8 mouse cellular contexts compared by ENCODE assay signal in the genomic region with DNA sequence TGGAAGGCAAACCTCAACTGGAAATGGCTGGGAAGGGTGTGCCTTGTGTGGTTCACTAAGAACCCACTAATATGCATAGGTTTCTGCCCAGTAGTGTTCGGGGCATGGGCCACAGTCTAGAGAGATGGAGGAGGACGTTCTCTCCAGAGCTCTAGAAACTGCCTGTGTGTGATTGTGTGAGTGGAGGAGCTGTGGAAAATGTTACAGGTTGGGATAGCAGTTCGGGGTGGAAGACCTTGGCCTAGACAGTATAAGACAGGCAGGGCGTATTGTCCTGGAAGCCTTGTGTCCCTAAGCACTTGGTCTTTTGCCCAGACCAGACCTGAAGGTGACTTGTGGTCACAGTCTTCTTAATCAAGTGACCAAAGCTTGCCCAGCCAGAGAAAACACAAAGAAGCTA. TPM values are rescaled to one million over a fixed set of nuclear protein-coding genes. Genes with fewer than 3 reads are reported as not detected.
DNase-seq lines count a peak whose midpoint lies in the region; ATAC-seq and TF ChIP-seq lines count a peak whose summit lies in the region.

No protein-coding gene starts in this region.

- peaks cover 2% of the 10 kb centered on the region for H3K4me1 ChIP-seq in ES-Bruce4 (ENCODE audit: control insufficient read depth, insufficient read depth, low read length)
- peaks cover 62% of the 10 kb centered on the region for H3K4me1 ChIP-seq in heart, embryonic 15.5 days (replicated peaks)
- H3K4me1 ChIP-seq in liver, postnatal 0 days (ENCODE audit: insufficient read depth) = peaks cover 37% of the 10 kb centered on the region

- H3K9me3 ChIP-seq in ES-Bruce4 (replicated peaks; ENCODE audit: control insufficient read depth, insufficient read depth, low read length, poor library complexity, severe bottlenecking) = no peaks in the 10 kb centered on the region
- H3K9me3 ChIP-seq in heart, embryonic 15.5 days (replicated peaks) = no peaks in the 10 kb centered on the region
- H3K9me3 ChIP-seq in liver, postnatal 0 days (ENCODE audit: low read length) = no peaks in the 10 kb centered on the region

- H3K4me3 ChIP-seq in ES-Bruce4 (ENCODE audit: low read depth, low read length) = peak overlapping the region; percentile 90
- peak overlapping the region; percentile 73 for H3K4me3 ChIP-seq in heart, embryonic 15.5 days
- H3K4me3 ChIP-seq in liver, postnatal 0 days (ENCODE audit: low read depth, low read length) = peak overlapping the region; percentile 93

- DNase-seq in cerebellum, adult 9-11 months = peak; percentile 47
- no peak for DNase-seq in liver, postnatal 0 days
- DNase-seq in spleen, postnatal 4 days (ENCODE audit: low spot score in 2 of 2) = no peak
- no peak for DNase-seq in frontal cortex, postnatal 25 days (ENCODE audit: low spot score in 2 of 2)
- DNase-seq in lung, postnatal 10 days = no peak

- H3K4me2 ChIP-seq in heart, embryonic 15.5 days = peak overlapping the region; percentile 80
- H3K4me2 ChIP-seq in liver, postnatal 0 days (ENCODE audit: low read depth, low read length) = peak overlapping the region; percentile 72

- TF ChIP-seq EP300 in ES-Bruce4 (IDR thresholded peaks at IDR 0.05; ENCODE audit: insufficient read depth, low read depth, low read length) = no peak
- TF ChIP-seq EP300 in liver, postnatal 0 days (IDR thresholded peaks at IDR 0.05; ENCODE audit: low read depth) = no peak

- WGBS in heart, embryonic 15.5 days = 29% methylated on average over 4 of the region's 4 CpGs
- WGBS in liver, postnatal 0 days (ENCODE audit: insufficient replicate concordance) = 53% methylated on average over 4 of the region's 4 CpGs

- H3K27me3 ChIP-seq in ES-Bruce4 (ENCODE audit: control insufficient read depth, insufficient read depth, low read length, poor library complexity, severe bottlenecking) = no peaks in the 10 kb centered on the region
- H3K27me3 ChIP-seq in heart, embryonic 15.5 days = no peaks in the 10 kb centered on the region
- no peaks in the 10 kb centered on the region for H3K27me3 ChIP-seq in liver, postnatal 0 days (ENCODE audit: insufficient read depth, low read length)

- peak overlapping the region; percentile 73 for H3K27ac ChIP-seq in ES-Bruce4 (ENCODE audit: insufficient read depth, low read length)
- peak overlapping the region; percentile 96 for H3K27ac ChIP-seq in heart, embryonic 15.5 days
- H3K27ac ChIP-seq in liver, postnatal 0 days (ENCODE audit: low read depth) = 0 out of 2 replicates have a peak overlapping the region, but pooled peaks have one; percentile 99

- H3K9ac ChIP-seq in ES-Bruce4 (ENCODE audit: low read depth, poor library complexity, severe bottlenecking) = peak overlapping the region; percentile 98
- peak overlapping the region; percentile 80 for H3K9ac ChIP-seq in heart, embryonic 15.5 days
- H3K9ac ChIP-seq in liver, postnatal 0 days (replicated peaks) = peak overlapping the region; percentile 93

- no peak for TF ChIP-seq CTCF in ES-Bruce4 (IDR thresholded peaks at IDR 0.05; ENCODE audit: low read depth, low read length)
- no peak for TF ChIP-seq CTCF in liver, postnatal 0 days (IDR thresholded peaks at IDR 0.05; ENCODE audit: low read depth)

- ATAC-seq in cerebellum, adult (ENCODE audit: insufficient number of reproducible peaks, low FRiP score, low TSS enrichment) = no peak
- no peak for ATAC-seq in heart, embryonic 15.5 days (replicated peaks; ENCODE audit: insufficient number of reproducible peaks, insufficient read depth, low FRiP score, low read depth)
- no peak for ATAC-seq in liver, postnatal 0 days

- H3K36me3 ChIP-seq in ES-Bruce4 (ENCODE audit: control insufficient read depth, insufficient read depth, low read length, poor library complexity, severe bottlenecking) = peaks cover 57% of the 10 kb centered on the region
- peaks cover 51% of the 10 kb centered on the region for H3K36me3 ChIP-seq in heart, embryonic 15.5 days
- peaks cover 47% of the 10 kb centered on the region for H3K36me3 ChIP-seq in liver, postnatal 0 days (replicated peaks; ENCODE audit: insufficient read depth, low read length)

- no peak for TF ChIP-seq POLR2A in ES-Bruce4 (IDR thresholded peaks at IDR 0.05; ENCODE audit: insufficient read depth, low read length)

RNA-seq across cellular contexts. Expression of gene Hnrnpl, which starts 4.1 kb away (rescaled TPM):
- 633 and 662 TPM in 2 replicates for polyA plus RNA-seq in ES-Bruce4 (2011; ENCODE audit: insufficient read depth, insufficient read length, low read depth, missing spikeins)
- polyA plus RNA-seq in heart, embryonic 15.5 days (2015; fragmentation: Nextera tagmentation; extraction: Ambion mirVana) = 152 and 158 TPM in 2 replicates
- 82.0 and 88.6 TPM in 2 replicates for polyA plus RNA-seq in liver, postnatal 0 days (2015; fragmentation: Nextera tagmentation; extraction: Ambion mirVana)

RNA-seq across cellular contexts. Expression of gene Ech1, which starts 12.6 kb away (rescaled TPM):
- 41.3 and 53.0 TPM in 2 replicates for polyA plus RNA-seq in ES-Bruce4 (2011; ENCODE audit: insufficient read depth, insufficient read length, low read depth, missing spikeins)
- 224 and 234 TPM in 2 replicates for polyA plus RNA-seq in heart, embryonic 15.5 days (2015; fragmentation: Nextera tagmentation; extraction: Ambion mirVana)
- polyA plus RNA-seq in liver, postnatal 0 days (2015; fragmentation: Nextera tagmentation; extraction: Ambion mirVana) = 534 and 566 TPM in 2 replicates

RNA-seq across cellular contexts. Expression of gene Lgals4, which starts 21.2 kb away (rescaled TPM):
- 1.9 and 2.4 TPM in 2 replicates for polyA plus RNA-seq in ES-Bruce4 (2011; ENCODE audit: insufficient read depth, insufficient read length, low read depth, missing spikeins)
- 8.2 and 9.1 TPM in 2 replicates for polyA plus RNA-seq in heart, embryonic 15.5 days (2015; fragmentation: Nextera tagmentation; extraction: Ambion mirVana)
- 19.5 and 21.3 TPM in 2 replicates for polyA plus RNA-seq in liver, postnatal 0 days (2015; fragmentation: Nextera tagmentation; extraction: Ambion mirVana)

RNA-seq across cellular contexts. Expression of gene Rinl, which starts 23.7 kb away (rescaled TPM):
- 24.6 and 28.0 TPM in 2 replicates for polyA plus RNA-seq in ES-Bruce4 (2011; ENCODE audit: insufficient read depth, insufficient read length, low read depth, missing spikeins)
- 2.8 and 7.3 TPM in 2 replicates for polyA plus RNA-seq in heart, embryonic 15.5 days (2015; fragmentation: Nextera tagmentation; extraction: Ambion mirVana)
- 7.2 and 7.6 TPM in 2 replicates for polyA plus RNA-seq in liver, postnatal 0 days (2015; fragmentation: Nextera tagmentation; extraction: Ambion mirVana)

RNA-seq across cellular contexts. Expression of gene Nfkbib, which starts 45.1 kb away (rescaled TPM):
- polyA plus RNA-seq in ES-Bruce4 (2011; ENCODE audit: insufficient read depth, insufficient read length, low read depth, missing spikeins) = 23.8 and 27.9 TPM in 2 replicates
- 26.6 and 35.8 TPM in 2 replicates for polyA plus RNA-seq in heart, embryonic 15.5 days (2015; fragmentation: Nextera tagmentation; extraction: Ambion mirVana)
- polyA plus RNA-seq in liver, postnatal 0 days (2015; fragmentation: Nextera tagmentation; extraction: Ambion mirVana) = 25.1 and 26.9 TPM in 2 replicates
